Mouse (Mus musculus) brown adipose tissue, adult 24 weeks (tissue): ENCODE measurements at regions not wholly inside any gene's neighbourhood (a gene's known extent, or its start where the extent isn't known, plus 50 kb on each side); places are given as distances from the start of the nearest gene placed in this dataset.

ENCODE experiments used
- H3K27ac ChIP-seq: fragments of 200-500 bp; replicated peaks from 2 replicates; pipeline ENCODE4 v1.5.1; 2012; ENCODE audit warnings: low read depth, mild to moderate bottlenecking, low read length
- H3K4me1 ChIP-seq: fragments of 200-500 bp; 2 replicates; pipeline ENCODE4 v1.6.1; 2012; ENCODE audit warnings: low read length, mixed read lengths; ENCODE audit not compliant: control insufficient read depth, insufficient read depth, insufficient read length
- H3K4me3 ChIP-seq: fragments of 200-500 bp; 2 replicates; pipeline ENCODE4 v1.5.1; 2012; ENCODE audit warnings: low read depth, mild to moderate bottlenecking, low read length, moderate library complexity; ENCODE audit not compliant: insufficient read depth

DNA sequence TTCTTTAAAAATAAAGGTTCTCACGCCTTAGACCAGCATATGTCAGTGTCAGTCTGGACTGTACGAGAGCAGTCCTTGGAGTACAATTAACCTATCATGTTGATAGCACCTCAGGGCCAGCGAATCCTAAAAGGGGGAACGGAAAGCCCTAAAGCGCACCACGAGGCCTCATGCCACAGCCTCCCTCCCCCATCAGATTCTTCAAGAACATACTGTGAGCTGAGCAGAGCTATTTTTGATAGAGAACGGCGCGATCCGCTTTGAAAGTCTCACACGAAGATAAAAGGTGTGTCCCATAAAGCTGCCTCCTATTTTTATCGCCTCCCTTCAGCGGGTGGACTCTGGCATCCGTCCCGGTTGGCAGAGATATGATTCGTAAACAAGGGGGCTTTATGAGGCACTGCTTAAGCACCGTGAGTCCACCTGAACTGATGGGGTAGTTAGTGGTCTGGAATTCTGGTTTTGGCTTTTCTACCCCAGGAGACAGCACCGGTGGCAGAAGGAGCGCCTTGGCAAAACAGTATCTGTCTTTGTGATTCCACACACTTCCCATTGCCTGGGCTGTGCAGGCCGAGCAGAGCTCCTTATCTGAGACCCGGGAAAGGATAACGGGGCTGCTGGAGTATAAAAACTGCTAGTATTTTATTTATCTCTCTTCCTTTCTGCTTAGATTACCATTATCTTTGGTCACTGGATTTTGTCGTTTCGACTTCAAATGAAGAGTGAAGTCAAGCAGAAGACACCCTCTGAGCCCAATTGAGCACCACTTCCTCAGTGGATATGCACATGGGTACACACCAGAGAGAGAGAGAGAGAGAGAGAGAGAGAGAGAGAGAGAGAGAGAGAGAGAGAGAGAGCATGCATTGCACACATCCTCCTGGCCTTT is 149.6 kb downstream of the Dhx15 start:
- Histone ChIP-seq H3K4me3 (no peak overlapping the region), H3K4me1 (no peaks in the 10 kb centered on the region), H3K27ac (no peak overlapping the region)

GRCm38 (mm10) chr5:52035339-52035738 is 155.0 kb downstream of the Dhx15 start:
- H3K4me3 ChIP-seq: no peak overlapping the region
- H3K4me1 ChIP-seq: no peaks in the 10 kb centered on the region
- no peak overlapping the region for H3K27ac ChIP-seq

- Histone ChIP-seq H3K27ac (no peak overlapping the region), H3K4me1 (no peaks in the 10 kb centered on the region)
Observed at GRCm38 (mm10) chr5:52027478-52027877, 162.8 kb downstream of the Dhx15 start.

GRCm38 (mm10) chr5:52026148-52026547 is 164.2 kb downstream of the Dhx15 start:
- Histone ChIP-seq H3K4me3 (no peak overlapping the region), H3K4me1 (no peaks in the 10 kb centered on the region), H3K27ac (no peak overlapping the region)

More at GRCm38 (mm10) chr5:52027478-52027877, 162.8 kb downstream of the Dhx15 start:
- H3K4me3 ChIP-seq: no peak overlapping the region

DNA sequence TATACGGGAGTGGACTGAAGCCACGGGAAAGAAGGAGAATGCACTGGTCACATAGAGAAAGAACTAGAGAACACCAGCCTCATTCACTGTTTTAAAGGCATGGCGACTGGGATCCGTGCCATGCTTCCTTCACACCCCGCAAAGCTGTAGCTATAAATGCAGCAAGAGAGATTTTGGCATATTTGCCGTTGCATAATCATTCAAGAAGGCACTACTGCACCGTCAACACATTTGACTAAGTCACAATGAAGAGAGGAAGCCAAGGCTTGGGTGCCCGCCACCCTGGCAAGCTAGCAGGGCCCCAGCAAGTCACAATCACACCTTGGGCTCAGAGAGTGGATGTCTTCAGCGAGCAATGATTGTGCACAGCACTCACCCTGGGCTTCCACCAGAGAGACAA is 167.1 kb downstream of the Dhx15 start:
- H3K27ac ChIP-seq: no peak overlapping the region

GRCm38 (mm10) chr5:52016992-52017391 is 173.3 kb downstream of the Dhx15 start:
- no peak overlapping the region for H3K4me3 ChIP-seq
- no peaks in the 10 kb centered on the region for H3K4me1 ChIP-seq
- no peak overlapping the region for H3K27ac ChIP-seq

More for the DNA sequence above, 167.1 kb downstream of the Dhx15 start:
- no peak overlapping the region for H3K4me3 ChIP-seq
- no peaks in the 10 kb centered on the region for H3K4me1 ChIP-seq

DNA sequence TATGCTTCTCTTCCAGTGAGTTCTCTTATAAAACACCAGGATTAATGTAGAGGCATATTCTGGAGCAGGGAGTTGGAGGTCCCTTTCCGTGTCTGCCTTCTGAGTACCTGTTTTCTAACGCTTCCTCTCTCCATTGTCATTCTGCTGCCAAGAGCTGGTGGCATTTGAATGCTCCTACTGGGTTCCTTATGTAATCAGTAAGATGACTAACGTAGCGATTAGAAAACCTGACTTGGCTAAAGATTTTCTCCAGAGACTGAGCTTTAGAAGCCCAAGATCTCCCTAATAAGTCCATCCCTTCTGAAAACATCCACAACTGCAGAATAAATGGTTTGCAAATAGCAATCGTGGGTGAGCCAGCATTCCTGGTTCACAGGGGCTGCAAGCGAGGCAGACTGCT is 174.5 kb downstream of the Dhx15 start:
- H3K4me3 ChIP-seq: no peak overlapping the region
- H3K4me1 ChIP-seq: no peaks in the 10 kb centered on the region
- no peak overlapping the region for H3K27ac ChIP-seq

GRCm38 (mm10) chr5:52010426-52010825 is 179.9 kb downstream of the Dhx15 start:
- no peak overlapping the region for H3K4me3 ChIP-seq
- H3K4me1 ChIP-seq: no peaks in the 10 kb centered on the region
- no peak overlapping the region for H3K27ac ChIP-seq

DNA sequence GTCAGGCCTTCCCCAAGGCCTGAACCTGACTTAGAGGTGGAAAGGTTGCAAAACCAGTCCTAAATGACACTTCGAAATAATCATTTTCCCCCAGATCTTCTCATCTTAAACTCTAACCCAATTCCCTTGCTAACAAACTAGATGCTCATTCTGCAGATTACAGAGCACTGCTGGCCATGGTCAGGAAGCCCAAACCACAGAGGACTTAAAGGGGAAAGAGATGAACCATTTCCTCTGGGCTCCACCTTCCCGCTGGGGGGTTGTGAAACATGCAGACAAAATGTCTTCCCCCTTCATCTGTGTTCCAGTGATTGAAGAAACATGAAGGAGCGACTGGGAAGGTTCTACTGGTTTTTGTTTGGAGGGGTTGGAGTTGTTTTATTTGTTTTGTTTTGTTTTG is 181.4 kb downstream of the Dhx15 start:
- H3K27ac ChIP-seq: no peak overlapping the region

DNA sequence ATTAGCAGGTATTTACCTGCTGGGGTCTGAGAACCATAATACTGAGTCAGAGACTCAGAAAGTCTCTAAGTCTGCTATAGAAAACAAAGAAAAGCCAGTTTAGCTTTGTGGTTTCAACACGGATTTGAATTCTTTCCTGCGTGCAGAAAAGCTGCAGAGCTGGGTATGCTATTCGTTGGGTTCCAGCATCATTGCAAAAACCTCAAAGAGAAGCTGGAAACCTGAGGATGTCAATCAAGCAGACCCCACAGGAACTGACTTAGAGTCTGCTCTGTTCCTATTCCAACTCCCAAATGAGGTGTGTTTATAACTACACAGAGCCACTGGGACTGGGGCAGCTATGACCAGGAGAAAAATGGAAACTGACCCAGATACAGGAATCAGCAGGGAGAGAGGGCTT is 183.5 kb downstream of the Dhx15 start:
- H3K27ac ChIP-seq: no peak overlapping the region
- H3K4me3 ChIP-seq: no peak overlapping the region
- H3K4me1 ChIP-seq: no peaks in the 10 kb centered on the region

More for the DNA sequence above, 181.4 kb downstream of the Dhx15 start:
- Histone ChIP-seq H3K4me3 (no peak overlapping the region), H3K4me1 (no peaks in the 10 kb centered on the region)

- Histone ChIP-seq H3K4me3 (no peak overlapping the region), H3K27ac (no peak overlapping the region), H3K4me1 (no peaks in the 10 kb centered on the region)
Observed at GRCm38 (mm10) chr5:51990847-51991610, 199.3 kb downstream of the Dhx15 start.

- no peak overlapping the region for H3K4me3 ChIP-seq
- H3K4me1 ChIP-seq: no peaks in the 10 kb centered on the region
- no peak overlapping the region for H3K27ac ChIP-seq
Observed at GRCm38 (mm10) chr5:51989396-51989795, 200.9 kb downstream of the Dhx15 start.

- H3K4me1 ChIP-seq: no peaks in the 10 kb centered on the region
- no peak overlapping the region for H3K4me3 ChIP-seq
- H3K27ac ChIP-seq: no peak overlapping the region
Observed at GRCm38 (mm10) chr5:51988913-51989312, 201.4 kb downstream of the Dhx15 start.

DNA sequence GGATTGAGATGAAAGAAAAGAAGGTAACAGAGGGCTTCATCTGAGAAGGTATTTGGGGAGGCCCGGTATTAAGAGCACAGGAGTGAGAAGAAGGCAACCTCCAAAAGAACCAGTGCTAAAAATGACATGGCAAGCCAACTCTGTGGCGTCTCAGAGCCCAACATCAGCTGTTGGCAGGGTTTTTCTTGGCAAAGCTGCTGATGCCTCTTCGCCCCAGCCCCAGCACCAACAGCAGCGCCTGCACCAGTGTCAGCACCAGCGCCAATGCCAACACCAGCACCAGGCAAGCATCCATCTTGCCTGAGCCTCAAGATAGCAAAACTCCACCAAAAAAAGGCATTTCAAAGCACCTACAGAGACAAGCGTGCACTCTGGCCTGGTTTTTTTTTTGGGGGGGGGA is 205.3 kb downstream of the Dhx15 start:
- no peak overlapping the region for H3K27ac ChIP-seq
- H3K4me1 ChIP-seq: no peaks in the 10 kb centered on the region
- H3K4me3 ChIP-seq: no peak overlapping the region

- no peak overlapping the region for H3K4me3 ChIP-seq
Observed at GRCm38 (mm10) chr5:51982780-51983179, 207.5 kb downstream of the Dhx15 start.

More at GRCm38 (mm10) chr5:51982780-51983179, 207.5 kb downstream of the Dhx15 start:
- no peak overlapping the region for H3K27ac ChIP-seq
- no peaks in the 10 kb centered on the region for H3K4me1 ChIP-seq
